Mouse (Mus musculus) hematopoietic stem cell, adult 5-6 weeks (primary cell): ENCODE results near the gene Tmem179b. TPM values are rescaled to one million over a fixed set of nuclear protein-coding genes. Genes with fewer than 3 reads are reported as not detected.

ENCODE experiments used
- ATAC-seq, 2 experiments: fragments of 125-278 bp in 1 of 2; replicated peaks in 1 of 2; 2 replicates each; pipeline ENCODE4 v1.8.0; 2016 to 2017; ENCODE audit warnings: inconsistent platforms in 2 of 2, mild to moderate bottlenecking in 2 of 2, moderate number of reproducible peaks in 2 of 2, low read depth in 1 of 2, moderate TSS enrichment in 1 of 2; ENCODE audit not compliant: low FRiP score in 2 of 2, poor library complexity in 2 of 2, severe bottlenecking in 2 of 2, insufficient read depth in 1 of 2, low TSS enrichment in 1 of 2
- total RNA-seq: library from RNA; stranded (forward); fragments of 172-1452, 232-1000 nt; gene quantifications from 2 replicates; pipeline ENCODE4 v1.2.3, GENCODE M21; 2017

The Tmem179b gene
- total RNA-seq, result 35.0 and 65.5 TPM in 2 replicates

GRCm38 (mm10) chr19:8774086-8774835 is at the start of gene Tmem179b:
Tmem179b (minus strand) TSS chr19:8774467.
- ATAC-seq, result peak; percentile 78 to 94

DNA sequence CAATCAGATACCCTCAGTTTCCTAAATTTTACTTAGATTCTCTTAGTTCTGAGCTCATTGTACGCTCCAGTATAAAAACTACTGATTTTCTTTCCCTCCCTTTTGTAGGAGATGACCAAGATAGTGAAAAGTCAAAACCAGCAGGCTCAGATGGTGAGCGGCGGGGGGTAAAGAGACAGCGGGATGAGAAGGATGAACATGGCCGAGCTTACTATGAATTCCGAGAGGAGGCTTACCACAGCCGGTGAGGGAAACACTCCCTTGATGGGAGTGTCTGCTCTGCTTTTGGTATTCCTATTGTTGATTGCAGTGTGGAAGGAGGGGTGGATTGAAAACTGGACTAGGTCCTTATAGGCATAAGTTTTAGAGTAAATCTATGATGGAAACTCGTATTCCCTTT is 48.4 kb upstream of the Tmem179b start:
- no peak for ATAC-seq

DNA sequence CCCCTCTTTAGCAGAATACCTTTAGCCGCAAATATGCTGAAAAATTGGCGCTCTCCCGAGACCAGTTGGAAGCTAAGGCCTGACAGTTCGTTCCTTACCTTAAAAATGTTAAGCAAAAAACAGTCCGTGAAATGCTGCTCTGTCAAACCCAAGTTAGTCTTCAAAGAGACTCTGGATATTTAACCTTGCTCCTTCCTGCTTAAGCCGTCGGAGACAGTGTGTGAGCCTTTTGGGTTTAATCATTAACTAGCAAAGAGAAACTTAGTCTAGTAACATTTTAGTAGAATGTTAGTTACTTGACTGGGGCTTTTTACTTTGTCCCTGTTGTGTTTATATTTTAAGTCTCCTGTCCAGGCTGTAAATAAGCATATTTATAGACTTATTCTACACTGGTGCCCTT is 46.9 kb upstream of the Tmem179b start:
- no peak for ATAC-seq

- no peak for ATAC-seq
Observed at GRCm38 (mm10) chr19:8820424-8820956, 46.2 kb upstream of the Tmem179b start.

- ATAC-seq, result peak; percentile 88 to 89
Observed at GRCm38 (mm10) chr19:8819596-8820423, 45.5 kb upstream of the Tmem179b start, which contains the start of gene Hnrnpul2. Hnrnpul2 (plus strand) TSS chr19:8820010.

GRCm38 (mm10) chr19:8818801-8819595 is 44.7 kb upstream of the Tmem179b start, which contains the start of gene Ttc9c:
Ttc9c (minus strand) TSS chr19:8819333.
- ATAC-seq, result peak; percentile 74 to 86

- no peak for ATAC-seq
Observed at GRCm38 (mm10) chr19:8818301-8818798, 44.1 kb upstream of the Tmem179b start.

DNA sequence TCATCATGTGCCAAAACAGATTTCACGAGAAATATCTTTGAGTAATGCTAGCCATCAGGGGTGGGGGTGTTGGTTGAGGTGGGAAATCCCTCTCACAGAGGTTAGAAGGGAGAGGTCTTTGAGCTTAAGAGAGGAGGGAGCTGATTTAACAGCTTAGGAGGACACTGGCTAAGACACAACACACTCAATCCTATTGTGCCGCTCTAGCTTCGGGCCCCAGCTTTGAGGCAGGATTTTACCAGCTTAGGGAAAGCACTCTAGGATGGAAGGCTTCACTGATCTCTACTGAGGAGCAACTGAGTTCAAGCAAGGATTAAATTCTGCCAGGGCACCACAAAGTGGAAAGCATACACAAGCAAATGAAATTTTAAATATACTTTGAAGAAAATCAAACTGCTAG is 42.7 kb upstream of the Tmem179b start:
- no peak for ATAC-seq

DNA sequence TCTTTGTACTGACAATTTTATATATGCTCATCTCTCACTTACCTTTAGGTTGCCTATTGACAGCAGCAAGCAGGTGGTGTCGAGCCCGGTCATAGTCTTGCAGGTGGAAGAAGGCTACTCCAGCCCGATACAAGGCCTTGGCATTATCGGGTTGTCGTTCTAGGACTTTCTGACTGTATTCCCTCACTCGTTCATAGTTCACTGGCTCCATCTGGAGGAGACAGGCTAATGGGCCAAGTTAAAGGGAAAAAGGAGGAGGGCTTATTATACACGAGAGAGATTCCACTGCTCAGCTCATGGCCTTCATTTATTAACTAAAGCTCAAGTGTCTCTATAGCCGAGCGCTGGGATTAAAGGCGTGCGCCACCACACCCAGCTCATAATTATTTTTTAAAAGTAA is 41.5 kb upstream of the Tmem179b start:
- ATAC-seq, result no peak

GRCm38 (mm10) chr19:8806810-8807209 is 32.5 kb upstream of the Tmem179b start:
- ATAC-seq, result no peak

DNA sequence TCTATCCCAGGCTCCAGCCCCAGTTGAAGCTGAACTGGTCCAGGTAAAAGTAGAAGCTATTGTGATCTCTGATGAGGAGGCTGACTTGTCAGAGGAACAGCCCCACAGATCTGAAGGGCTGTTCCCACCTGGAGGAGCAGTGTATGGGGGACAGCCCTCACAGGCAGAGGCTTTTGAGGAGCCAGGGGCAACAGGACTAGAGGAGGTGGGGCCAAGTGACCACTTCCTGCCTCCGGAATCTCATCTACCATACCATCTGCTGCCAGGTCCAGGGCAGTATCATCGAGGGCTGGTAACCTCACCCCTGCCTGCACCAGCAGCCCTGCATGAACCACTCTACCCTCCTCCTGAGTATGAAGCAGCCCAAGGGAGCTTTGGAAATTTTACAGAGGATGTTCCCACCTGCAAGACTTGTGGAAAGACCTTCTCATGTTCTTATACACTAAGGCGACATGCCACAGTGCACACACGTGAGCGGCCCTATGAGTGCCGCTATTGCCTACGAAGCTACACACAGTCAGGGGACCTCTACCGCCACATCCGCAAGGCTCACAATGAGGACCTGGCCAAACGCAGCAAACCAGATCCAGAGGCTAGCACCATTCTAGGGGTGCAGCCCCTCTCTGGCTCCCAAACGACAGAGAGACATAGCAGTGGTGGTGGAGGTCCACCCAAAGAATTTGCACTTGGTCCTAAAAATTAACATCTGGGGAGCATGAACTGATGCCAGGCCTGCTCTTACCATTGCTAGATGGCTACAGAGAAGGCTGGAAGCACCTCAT is 29.8 kb upstream of the Tmem179b start:
- ATAC-seq, result 0 out of 4 replicates have a peak, but pooled peaks of 1 of the 2 experiments have one; percentile 15

- ATAC-seq, result no peak
Observed at GRCm38 (mm10) chr19:8803204-8803780, 29.0 kb upstream of the Tmem179b start.

- peak; percentile 91 to 95 for ATAC-seq
Observed at GRCm38 (mm10) chr19:8802130-8802821, 28.0 kb upstream of the Tmem179b start, which contains the start of gene Zbtb3. Zbtb3 (plus strand) TSS chr19:8802555.

DNA sequence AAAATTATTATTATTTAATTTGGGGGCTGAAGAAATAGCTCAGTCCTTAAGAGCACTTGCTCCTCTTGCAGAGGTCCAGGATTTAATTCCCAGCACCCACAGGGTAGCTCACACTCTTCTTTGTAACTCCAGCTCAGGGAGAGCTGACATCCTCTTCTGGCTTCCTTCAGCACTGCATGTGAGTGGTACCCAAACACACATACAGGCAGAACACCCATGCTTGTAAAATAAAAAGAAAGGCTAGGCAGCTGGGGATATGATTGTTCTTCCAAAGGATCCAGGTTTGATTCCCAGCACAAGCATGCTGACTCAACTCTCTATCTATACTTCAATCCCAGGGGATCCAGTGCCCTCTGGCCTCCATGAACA is 24.7 kb upstream of the Tmem179b start:
- no peak for ATAC-seq

DNA sequence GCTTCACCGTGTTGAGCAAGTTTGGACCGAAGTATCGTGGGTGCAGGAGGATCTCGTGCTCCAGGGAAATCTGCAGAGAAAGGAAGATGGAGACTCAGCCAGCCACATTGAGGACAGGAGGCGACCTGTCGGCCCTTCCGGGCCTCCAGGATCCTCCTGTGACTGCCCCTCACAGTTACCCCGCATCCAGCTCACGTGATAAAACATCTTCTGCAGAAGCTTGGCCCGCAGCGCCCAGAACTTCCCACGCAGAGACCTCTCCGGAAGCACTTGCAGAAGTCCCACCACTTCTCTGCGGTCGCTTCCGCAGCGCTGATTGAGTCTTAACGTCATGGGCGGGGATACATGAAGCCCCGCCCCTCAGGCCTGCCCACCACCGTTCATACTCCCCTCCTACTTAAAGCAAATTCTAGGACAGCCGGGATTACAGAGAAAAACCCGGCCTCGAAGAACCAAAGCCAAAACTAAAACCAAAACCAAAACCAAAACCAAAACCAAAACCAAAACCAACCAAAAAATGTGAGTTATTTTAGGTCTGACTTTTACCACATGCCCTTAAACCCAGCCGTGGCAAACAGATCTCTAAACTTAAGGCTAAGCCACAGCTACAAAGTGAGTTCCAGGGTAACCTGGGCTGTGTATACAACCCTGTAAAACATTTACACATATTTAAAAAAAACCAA is 24.1 kb upstream of the Tmem179b start, which contains the start of gene Polr2g:
TSS of gene Polr2g (minus strand) at position 314 of the 683 bp plus-strand sequence.
- peak; percentile 67 to 77 for ATAC-seq
